Mouse (Mus musculus): ENCODE results near the gene Ralgps2.
A peak's percentile ranks its signal among the peaks of the same experiment; 100 is the strongest.

Ralgps2 gene

DNA sequence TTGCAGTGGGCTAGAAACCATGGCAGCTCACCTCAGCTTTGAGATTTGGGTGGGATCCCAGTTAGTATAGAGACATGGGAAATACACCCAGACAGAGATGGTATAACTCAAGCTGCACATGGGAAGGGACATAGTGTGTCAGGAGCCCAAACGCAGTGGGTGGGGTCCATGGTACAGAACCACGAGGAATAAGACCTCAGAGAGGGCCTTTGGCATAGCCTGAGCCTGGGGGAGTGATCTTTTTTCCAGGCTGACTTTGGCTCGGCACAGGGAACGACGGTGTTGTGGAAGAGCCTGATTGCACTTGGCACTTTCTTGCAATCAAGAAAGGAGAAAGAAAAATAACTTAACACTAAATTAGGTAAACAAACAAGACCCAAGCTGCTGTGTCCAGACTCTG, 170.3 kb downstream of the Ralgps2 start:
- DNase-seq (ENCODE audit: low spot score in 2 of 2), result no peak

DNA sequence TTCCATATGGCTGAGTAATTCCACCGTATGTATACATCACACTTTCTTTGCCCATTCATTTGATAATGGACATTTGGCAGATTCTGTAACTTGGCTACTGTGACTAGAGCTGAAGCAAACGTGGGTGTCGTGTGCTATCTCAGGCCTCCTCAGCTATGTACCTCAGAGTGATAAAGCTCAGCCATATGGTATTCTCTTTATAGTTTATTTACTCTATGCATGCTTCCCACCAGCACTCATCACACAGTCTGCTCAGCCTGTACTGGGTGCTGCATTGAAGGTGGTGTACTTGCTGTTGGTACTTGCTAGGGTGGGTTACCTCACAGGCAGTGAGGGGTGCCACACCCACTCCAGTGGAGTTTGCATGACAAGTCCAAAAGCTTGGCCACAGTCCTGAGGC, 174.1 kb downstream of the Ralgps2 start:
- no peak for DNase-seq (ENCODE audit: low spot score in 2 of 2)

DNA sequence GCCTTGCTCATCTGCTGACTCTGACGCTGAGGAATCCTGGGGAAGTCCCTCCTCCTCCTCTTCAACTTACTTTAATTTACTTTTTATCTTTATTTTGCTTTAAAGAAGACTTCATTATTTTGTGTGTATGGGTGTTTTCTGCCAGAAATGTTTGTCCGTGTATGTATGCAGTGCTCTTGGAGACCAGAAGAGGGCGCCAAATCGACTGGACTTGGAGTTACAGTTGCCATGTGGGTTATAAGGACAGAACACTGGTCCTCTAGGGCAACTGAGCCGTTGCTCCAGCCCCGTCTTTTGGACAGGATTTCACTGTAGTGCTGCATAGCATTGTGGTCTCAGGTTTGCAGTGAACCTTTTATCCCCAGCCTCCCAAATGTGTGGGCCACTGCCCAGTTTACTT, 174.8 kb downstream of the Ralgps2 start:
- DNase-seq (ENCODE audit: low spot score in 2 of 2), result peak in 1 of 2 experiments; percentile 57

DNA sequence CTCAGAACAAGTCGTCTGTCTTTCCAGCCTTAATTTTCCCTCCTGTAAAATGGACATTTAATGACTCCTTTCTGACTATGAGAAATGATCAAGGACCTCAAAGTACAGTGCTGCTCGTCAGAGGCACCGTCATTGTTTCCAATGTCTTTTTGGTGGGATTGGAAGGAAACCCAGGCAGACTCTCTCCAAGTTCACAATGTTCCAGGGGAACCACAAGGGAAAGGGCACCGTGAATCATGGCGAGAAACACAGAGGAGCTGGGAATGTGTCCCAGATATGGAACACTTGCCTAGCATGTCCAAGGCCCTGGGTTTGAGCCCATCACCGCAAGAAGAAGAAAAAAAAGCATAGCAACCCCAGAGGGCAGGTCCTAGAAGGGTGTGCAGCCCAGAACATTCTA, 176.1 kb downstream of the Ralgps2 start:
- DNase-seq (ENCODE audit: low spot score in 2 of 2), result no peak

DNA sequence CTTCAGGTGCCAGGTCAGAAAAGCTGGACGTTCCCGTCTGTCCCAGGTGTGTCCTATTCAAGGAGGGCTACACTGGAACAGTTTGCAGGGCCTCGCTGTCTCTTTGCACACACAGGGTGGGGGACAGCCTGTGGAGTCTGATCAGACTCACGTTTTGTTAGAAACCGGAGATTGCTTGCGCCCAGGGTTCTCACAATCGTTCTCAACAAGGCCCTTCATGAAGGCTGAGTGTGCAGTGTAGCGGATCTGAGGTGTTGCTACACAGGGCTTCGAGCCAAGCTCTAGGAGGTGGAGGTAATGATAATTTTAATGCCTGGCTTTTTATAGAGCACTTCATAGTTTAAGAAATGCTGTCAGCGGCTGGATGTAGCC, 178.0 kb downstream of the Ralgps2 start:
- DNase-seq (ENCODE audit: low spot score in 2 of 2), result peak in 1 of 2 experiments; percentile 54

DNA sequence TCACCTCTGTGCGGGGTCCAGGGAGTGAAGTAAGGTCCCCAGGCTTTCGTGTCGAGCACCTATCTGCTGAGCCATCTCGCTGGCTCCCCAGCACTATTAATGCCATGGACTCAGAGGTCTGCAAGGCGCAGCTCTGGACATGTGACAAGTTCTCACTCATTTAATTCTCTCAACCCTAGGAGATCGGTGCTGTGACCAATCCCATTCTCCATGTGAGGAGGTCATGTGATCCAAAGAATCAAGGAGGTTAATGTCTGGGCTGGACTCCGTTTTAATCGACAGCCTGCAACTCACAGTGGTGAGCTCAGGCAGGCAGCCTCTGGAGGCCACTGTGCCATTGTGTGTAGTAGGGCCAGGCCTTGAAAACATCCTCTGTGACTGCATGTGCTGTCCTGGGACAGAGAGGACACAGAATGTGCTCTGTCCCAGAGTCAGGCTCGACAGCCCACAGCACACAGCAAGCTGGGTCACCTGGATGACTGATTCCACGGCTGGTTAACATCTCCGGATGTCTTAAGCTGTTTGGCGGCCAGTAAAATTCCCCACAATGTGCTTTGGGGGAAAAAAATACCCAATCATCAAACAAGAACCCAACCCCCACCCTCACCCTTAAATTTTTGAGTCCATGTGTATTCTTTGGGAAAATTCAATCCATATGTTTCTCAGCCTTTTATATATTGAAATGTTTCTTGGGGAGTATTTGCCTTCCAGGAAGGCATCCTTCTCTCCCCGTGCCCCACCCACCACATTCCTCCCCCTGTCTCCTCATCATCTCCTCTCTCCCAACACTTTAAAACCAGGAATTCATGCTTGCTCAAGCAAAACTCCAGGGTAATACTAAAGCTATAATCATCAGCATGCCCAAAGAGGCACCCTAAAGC, 178.6 kb downstream of the Ralgps2 start:
- peak in 1 of 2 experiments; percentile 51 for DNase-seq (ENCODE audit: low spot score in 2 of 2)

DNA sequence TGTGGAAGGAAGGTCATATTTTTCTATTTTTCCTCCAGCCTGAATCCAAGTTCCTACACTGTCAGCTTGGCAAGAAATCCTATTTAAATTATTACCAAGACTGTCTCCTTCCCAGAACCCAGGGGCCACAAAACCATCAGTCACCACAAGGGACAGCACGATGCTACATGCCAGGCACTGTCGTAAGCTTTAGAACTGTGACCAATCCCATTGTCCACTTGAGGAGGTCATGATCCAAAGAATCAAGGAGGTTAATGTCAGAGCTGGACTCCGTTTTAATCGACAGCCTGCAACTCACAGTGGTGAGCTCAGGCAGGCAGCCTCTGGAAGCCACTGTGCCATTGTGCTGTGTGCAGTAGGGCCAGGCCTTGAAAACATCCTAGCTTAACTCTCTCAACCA, 181.1 kb downstream of the Ralgps2 start:
- DNase-seq (ENCODE audit: low spot score in 2 of 2), result no peak

DNA sequence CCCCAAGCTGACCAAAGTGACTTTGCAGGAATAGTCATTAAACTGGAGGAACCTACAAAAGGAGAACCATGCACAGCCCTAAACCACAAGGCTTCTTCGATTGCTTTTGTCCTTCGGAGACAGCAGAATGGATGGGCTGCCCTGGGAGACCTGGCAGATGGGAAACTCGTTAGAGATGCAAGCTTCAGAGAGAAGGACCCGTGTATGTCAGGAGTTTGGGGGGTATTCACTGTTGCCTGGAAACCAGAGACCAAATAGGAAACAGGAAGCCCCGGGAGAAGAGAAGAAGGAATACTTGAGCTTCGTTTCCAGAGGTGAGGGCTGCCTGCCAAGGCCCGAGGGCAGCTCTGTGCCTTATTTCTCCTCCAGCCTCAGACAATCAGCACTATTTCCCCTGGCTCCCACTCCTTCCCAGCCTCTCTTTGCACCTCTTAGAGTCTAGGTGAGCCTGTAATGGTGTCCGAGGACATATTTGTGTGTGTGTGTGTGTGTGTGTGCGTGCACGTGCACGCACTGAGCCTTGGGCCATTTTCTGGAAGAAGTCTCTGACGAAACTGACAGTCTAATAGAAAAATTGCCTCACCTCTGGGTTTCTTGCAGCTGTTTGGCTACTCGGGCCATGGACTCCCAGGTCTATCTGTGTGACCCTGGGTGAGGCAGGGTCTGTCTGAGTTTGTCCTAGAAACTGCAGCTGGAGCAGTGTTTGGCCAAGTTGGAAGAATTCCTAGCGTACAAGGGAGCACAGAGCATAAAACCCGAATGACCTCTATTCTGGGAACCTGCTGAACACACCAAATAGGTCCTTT, 184.6 kb downstream of the Ralgps2 start:
- DNase-seq (ENCODE audit: low spot score in 2 of 2), result no peak
